Mouse (Mus musculus) lung, postnatal 0 days (tissue): Measurements from ENCODE around the gene Sod3.

Experiments
- CTCF ChIP-seq: IDR thresholded peaks from 2 replicates; pipeline ENCODE4 v1.5.1; 2016; ENCODE audit warnings: antibody characterized with exemption, mild to moderate bottlenecking
- EP300 ChIP-seq: IDR thresholded peaks from 2 replicates; pipeline ENCODE4 v1.6.1; 2016; ENCODE audit warnings: antibody characterized with exemption, mild to moderate bottlenecking, control low read depth

GRCm38 (mm10) chr5:52388092-52388749 is 24.6 kb downstream of the Sod3 start:
- TF ChIP-seq CTCF (no peak), EP300 (no peak)
